Mouse (Mus musculus) limb, embryonic 15.5 days (tissue): ENCODE results near the gene Myh7. TPM values are rescaled to one million over a fixed set of nuclear protein-coding genes. Genes with fewer than 3 reads are reported as not detected.
"Not testable (repeated sequence)": the region's sequence is repeated elsewhere in the genome, so short reads cannot be mapped to it uniquely, and the experiment has no call there.

Experiments used
- ATAC-seq: fragments of 200-750 bp; cut with Nextera tagmentation; 2 replicates; pipeline ENCODE4 v1.8.0; 2017; ENCODE audit warnings: low read depth, moderate TSS enrichment; ENCODE audit not compliant: insufficient number of reproducible peaks, low FRiP score, low TSS enrichment
- H3K27ac ChIP-seq: fragments of 300-500 bp; sonication (generic); 2 replicates; pipeline ENCODE4 v1.5.1; 2015; ENCODE audit warnings: moderate library complexity, mild to moderate bottlenecking, inconsistent platforms
- H3K27me3 ChIP-seq: fragments of 300-500 bp; sonication (generic); 2 replicates; pipeline ENCODE4 v1.6.1; 2015; ENCODE audit warnings: inconsistent platforms
- H3K36me3 ChIP-seq: fragments of 300-500 bp; sonication (generic); 2 replicates; pipeline ENCODE4 v1.6.1; 2015; ENCODE audit warnings: inconsistent platforms
- H3K4me1 ChIP-seq: fragments of 300-500 bp; sonication (generic); 2 replicates; pipeline ENCODE4 v1.6.1; 2015; ENCODE audit warnings: inconsistent platforms
- H3K4me2 ChIP-seq: fragments of 300-500 bp; sonication (generic); 2 replicates; pipeline ENCODE4 v1.6.1; 2015; ENCODE audit warnings: mild to moderate bottlenecking, inconsistent platforms
- H3K4me3 ChIP-seq: fragments of 300-500 bp; sonication (generic); 2 replicates; pipeline ENCODE4 v1.5.1; 2015; ENCODE audit warnings: mild to moderate bottlenecking, inconsistent platforms
- H3K9ac ChIP-seq: fragments of 300-500 bp; sonication (generic); 2 replicates; pipeline ENCODE4 v1.6.1; 2015; ENCODE audit warnings: inconsistent platforms
- H3K9me3 ChIP-seq: fragments of 300-500 bp; sonication (generic); 2 replicates; pipeline ENCODE4 v1.6.1; 2016; ENCODE audit warnings: inconsistent platforms
- WGBS: fragments of 180-500 bp; shearing (Covaris S2); methylation state at CpG from one replicate; pipeline ENCODE4 v1.1.7; 2015; 5-methylcytosine and 5-hydroxymethylcytosine counted together
- polyA plus RNA-seq: library from polyadenylated mRNA; unstranded; fragments of >200 nt; fragmentation: Nextera tagmentation; extraction: Ambion mirVana; gene quantifications from 2 replicates; pipeline ENCODE4 v1.2.1, GENCODE M21; 2015

Gene Myh7
- polyA plus RNA-seq, 1 experiment from 2014 or later: 33.5 TPM

DNA sequence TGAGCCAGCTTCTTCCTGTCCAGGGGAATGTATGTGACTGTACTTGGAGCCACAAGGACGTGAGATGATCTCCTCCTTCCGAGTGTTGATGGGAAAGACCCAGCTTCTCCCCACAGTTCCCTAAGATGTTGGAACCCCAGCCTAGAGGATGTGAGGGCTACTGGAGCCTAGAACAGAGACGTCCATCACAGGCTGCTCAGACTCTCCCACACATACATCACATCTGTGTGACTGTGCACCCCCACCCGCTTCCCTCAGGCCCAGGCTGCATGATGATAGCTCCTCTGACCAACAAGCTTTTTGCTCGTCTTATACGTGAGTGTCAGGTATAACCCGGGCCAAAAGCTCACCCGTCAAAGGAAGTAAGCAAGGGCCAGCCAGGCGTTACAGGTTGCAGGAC, 45.6 kb downstream of the Myh7 start:
- Histone ChIP-seq H3K4me2 (no peak overlapping the region), H3K9ac (no peak overlapping the region), H3K27ac (no peak overlapping the region), H3K36me3 (no peaks in the 10 kb centered on the region), H3K27me3 (no peaks in the 10 kb centered on the region), H3K4me1 (no peaks in the 10 kb centered on the region), H3K9me3 (no peaks in the 10 kb centered on the region), H3K4me3 (no peak overlapping the region)
- ATAC-seq: no peak
- whole genome bisulfite sequencing: 86% methylated on average over 9 of the region's 9 CpGs

DNA sequence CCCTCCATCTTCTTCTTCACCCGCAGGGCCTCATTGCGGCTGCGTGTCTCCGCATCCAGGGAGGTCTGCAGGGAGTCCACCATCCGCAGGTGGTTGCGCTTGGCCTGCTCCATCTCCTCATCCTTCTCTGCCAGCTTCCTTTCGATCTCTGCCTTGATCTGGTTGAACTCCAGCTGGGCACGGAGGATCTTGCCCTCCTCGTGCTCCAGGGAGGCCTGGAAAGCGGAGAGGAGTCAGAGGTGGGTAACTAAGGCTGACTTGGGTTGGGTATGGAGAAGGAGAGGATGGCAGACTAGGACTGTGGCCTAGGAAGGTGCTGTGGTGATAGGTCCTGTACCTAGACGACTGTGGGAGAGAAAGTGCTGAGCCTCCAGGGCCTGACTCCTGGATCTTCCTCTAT, 47.4 kb downstream of the Myh7 start:
- not testable (repeated sequence) for H3K4me1 ChIP-seq, H3K9ac ChIP-seq, H3K27me3 ChIP-seq, H3K4me2 ChIP-seq, H3K36me3 ChIP-seq, ATAC-seq, H3K27ac ChIP-seq, H3K4me3 ChIP-seq, H3K9me3 ChIP-seq
- WGBS: 87% methylated on average over 11 of the region's 11 CpGs

DNA sequence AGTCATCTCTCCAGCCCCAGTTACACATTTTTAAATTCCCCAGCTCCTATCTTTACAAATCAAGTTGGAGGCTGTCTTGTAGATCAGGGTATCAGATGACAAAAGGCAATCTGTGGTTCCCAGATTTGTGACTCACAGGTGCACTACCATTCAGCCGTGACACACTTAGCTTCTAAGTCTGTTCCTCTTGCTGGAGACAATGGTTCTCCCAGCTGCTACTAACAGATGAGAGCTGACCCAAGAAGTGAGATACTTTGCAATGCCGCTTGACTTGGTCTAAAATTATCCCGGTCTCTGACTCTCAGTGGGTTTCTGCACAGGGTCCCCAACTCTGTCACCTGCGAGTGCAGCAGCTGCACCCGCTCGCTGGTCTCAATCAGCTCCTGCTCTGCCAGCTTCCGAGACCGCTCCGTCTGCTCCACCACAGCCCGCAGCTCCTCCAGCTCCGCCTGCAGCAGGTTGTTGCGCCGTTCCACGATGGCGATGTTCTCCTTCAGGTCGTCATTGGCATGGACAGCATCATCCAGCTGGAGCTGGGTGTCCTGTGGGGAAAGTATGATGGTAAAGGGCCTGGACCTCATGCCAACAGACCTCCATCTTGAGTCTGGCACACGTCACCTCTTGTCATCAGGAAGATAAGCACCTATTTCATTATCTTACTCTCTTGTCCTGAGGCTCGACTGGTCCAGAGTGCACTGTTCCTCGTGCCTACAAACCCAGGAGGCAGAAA, 48.3 kb downstream of the Myh7 start:
- Histone ChIP-seq H3K9ac (no peak overlapping the region), H3K36me3 (no peaks in the 10 kb centered on the region), H3K27ac (no peak overlapping the region), H3K4me2 (no peak overlapping the region), H3K4me3 (no peak overlapping the region), H3K27me3 (no peaks in the 10 kb centered on the region), H3K4me1 (no peaks in the 10 kb centered on the region), H3K9me3 (no peaks in the 10 kb centered on the region)
- 73% methylated on average over 19 of the region's 19 CpGs for WGBS
- ATAC-seq: no peak

DNA sequence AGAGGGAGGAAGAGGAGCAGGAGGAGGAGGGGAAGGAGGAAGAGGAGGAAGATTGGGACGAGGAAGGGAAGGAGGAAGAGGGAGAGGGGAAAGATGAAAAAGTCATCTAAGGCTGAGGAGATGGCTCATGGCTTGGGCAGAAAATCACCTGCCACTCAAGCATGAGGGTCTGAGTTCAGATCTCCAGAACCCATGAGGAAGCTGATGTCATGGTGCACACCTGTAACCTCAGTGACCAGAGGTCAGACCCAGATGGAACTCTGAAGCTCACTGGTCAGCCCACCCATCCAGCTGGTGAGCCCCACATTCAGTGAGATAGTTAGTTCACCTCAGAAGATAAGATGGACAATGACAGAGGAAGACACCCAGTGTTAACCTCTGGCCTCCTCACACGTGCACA, 49.5 kb downstream of the Myh7 start:
- no peak overlapping the region for H3K27ac ChIP-seq
- H3K9ac ChIP-seq: no peak overlapping the region
- no peaks in the 10 kb centered on the region for H3K27me3 ChIP-seq
- no peaks in the 10 kb centered on the region for H3K4me1 ChIP-seq
- H3K36me3 ChIP-seq: no peaks in the 10 kb centered on the region
- no peak overlapping the region for H3K4me3 ChIP-seq
- 71% methylated on average over 2 of the region's 2 CpGs for WGBS
- H3K4me2 ChIP-seq: no peak overlapping the region
- ATAC-seq: no peak
- no peaks in the 10 kb centered on the region for H3K9me3 ChIP-seq

DNA sequence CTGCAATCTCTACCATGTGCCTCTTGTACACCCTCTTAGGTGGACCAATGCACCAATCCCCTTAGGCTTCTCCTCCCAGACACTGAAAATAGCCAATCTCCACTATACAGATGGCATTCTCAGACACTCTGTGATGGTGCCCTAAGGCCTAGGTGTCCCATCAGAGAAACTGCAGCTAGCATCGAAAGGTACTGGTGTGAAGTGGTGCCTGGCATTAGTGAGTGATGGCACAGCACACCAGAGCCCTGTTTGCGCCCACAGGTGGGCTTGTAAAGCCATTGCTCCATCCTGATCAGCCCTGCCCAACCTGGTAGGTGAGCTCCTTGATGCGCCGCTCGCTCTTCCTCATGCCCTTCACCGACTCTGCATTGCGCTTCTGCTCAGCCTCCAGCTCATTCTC, 50.5 kb downstream of the Myh7 start:
- Histone ChIP-seq H3K4me1 (no peaks in the 10 kb centered on the region), H3K4me3 (no peak overlapping the region), H3K9ac (no peak overlapping the region), H3K27ac (no peak overlapping the region), H3K36me3 (no peaks in the 10 kb centered on the region), H3K9me3 (no peaks in the 10 kb centered on the region), H3K4me2 (no peak overlapping the region), H3K27me3 (no peaks in the 10 kb centered on the region)
- ATAC-seq: no peak
- WGBS: 91% methylated on average over 7 of the region's 7 CpGs

DNA sequence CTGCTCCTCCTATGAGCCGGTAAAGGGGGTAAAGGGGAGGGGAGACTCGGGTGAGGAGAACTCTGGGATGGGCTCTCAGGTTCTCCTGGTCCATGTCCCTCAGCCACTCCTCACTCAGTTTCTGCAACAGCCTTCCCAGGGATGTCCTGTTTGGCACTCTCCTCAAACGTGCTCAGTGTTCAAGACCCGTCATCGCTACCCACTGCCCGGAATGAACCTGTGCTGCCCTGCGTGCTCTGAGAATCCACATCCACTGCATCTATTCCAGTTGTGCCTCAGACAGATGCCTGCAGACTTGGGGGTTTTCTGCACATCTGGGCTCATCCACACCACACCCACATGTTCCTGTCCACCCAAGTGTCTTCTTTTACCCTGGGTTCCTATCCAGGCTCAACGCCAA, 51.9 kb downstream of the Myh7 start:
- Histone ChIP-seq H3K9ac (no peak overlapping the region), H3K9me3 (no peaks in the 10 kb centered on the region), H3K4me3 (no peak overlapping the region), H3K4me1 (peaks cover 3% of the 10 kb centered on the region; the same call in 1 of the 2 replicates), H3K27ac (no peak overlapping the region), H3K4me2 (no peak overlapping the region), H3K36me3 (no peaks in the 10 kb centered on the region), H3K27me3 (no peaks in the 10 kb centered on the region)
- no peak for ATAC-seq
- 89% methylated on average over 8 of the region's 8 CpGs for whole genome bisulfite sequencing

DNA sequence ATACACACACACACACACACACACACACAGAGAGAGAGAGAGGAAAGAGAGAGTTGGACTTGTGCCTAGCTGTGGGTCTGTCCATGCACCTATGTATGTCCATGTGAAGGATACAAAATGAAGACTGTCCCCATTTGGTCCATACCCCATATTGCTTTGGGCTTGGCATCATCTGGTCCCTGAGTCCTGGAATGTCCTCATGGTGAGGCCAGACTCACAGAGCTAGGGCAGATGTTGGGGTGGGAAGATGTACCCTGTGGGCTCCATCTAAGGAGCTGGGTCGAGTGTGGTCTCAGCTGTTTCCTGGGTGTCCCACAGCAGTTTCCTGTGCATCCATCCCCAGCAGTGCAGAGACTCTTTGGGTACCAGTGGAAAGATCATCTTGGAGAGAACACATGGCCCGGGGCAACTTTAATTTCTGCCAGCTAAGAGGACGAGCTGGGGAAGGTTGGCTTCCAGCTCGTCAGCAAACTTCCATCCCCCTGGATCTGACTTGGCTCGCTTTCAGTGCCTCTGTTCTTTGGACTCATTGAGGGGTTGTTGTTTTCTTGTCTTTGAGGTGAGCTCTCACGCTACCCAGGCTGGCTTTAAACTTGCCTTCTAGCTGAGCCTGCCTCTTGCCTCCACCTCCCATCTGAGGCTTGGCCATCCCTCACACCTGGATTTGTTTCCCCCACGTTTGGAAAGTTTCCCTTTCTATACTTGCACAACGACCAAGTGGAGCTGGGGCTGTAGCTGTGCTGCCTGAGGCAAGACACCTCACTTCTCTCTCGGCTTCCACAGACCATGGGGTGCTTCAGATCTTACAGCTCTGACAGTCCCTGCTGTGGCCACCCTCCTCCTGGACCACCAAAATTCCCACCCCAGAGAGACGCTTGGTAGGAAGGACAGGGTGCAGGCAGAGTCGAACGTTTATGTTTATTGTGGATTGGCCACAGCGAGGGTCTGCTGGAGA, 53.1 kb downstream of the Myh7 start:
- H3K36me3 ChIP-seq: no peaks in the 10 kb centered on the region
- H3K27me3 ChIP-seq: no peaks in the 10 kb centered on the region
- H3K9me3 ChIP-seq: no peaks in the 10 kb centered on the region
- no peak overlapping the region for H3K9ac ChIP-seq
- no peak overlapping the region for H3K4me3 ChIP-seq
- H3K4me2 ChIP-seq: no peak overlapping the region
- peaks cover 11% of the 10 kb centered on the region; the same call in 1 of the 2 replicates for H3K4me1 ChIP-seq
- 48% methylated on average over 13 of the region's 13 CpGs for WGBS
- no peak overlapping the region for H3K27ac ChIP-seq
- no peak for ATAC-seq

DNA sequence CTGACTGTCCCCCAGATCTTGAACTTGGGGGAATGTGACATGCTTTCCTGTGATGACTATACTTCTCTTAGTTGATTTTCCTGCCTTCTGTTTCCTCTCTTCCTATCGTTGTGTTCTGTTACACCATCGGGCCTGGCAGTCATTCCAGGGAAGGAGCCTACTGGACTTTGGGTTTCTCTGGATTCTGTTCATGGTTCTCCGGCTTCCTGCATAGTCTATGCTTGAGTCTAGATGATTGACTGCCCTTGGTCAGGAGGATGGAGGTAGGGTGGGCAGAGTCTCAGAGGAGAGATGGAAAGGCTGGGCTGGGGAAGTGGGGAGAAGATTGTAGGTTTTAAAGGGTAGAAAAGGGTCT, 54.3 kb downstream of the Myh7 start:
- H3K4me2 ChIP-seq: no peak overlapping the region
- no peaks in the 10 kb centered on the region for H3K27me3 ChIP-seq
- H3K4me1 ChIP-seq: peaks cover 21% of the 10 kb centered on the region
- 78% methylated on average over 3 of the region's 3 CpGs for WGBS
- no peaks in the 10 kb centered on the region for H3K9me3 ChIP-seq
- H3K9ac ChIP-seq: no peak overlapping the region
- no peak for ATAC-seq
- H3K27ac ChIP-seq: no peak overlapping the region
- H3K36me3 ChIP-seq: no peaks in the 10 kb centered on the region
- H3K4me3 ChIP-seq: no peak overlapping the region

DNA sequence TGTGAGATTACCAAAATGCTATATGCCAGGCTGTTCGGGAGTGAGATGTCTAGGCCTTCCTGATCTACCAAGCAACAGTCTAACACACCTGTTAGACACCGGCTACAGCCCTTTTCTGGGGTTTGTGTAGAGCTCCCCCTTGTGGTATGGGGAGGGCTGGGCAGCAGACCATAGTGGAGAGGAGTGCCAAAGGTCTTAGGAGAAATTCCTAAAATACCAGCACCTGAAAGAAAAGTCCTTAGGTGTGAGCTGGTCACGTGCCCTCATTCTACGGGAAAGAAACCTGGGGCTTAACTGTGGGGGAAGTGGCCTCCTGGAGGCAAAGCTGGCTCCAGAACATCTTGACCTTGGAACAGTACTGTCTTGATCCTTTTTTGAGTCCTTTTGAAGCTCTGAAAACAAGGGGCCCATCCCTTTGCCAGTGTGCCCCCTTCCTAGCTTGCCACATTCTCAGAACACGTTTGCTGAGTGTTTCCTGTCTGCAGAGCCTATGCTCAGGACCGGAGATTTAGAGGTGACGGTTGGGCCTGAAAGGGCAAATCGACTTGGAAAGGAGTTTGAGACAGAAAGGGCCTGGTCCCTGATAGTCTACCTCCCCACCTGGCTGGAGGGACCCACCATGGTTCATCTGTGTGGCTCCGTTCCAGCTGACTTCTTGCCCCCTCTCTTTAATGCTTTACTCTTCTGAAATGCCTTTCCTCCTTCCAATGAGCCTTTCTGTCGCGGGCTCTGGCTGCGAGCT, 54.8 kb downstream of the Myh7 start:
- Histone ChIP-seq H3K9me3 (no peaks in the 10 kb centered on the region), H3K27ac (no peak overlapping the region), H3K36me3 (no peaks in the 10 kb centered on the region), H3K4me2 (no peak overlapping the region), H3K4me3 (no peak overlapping the region), H3K27me3 (no peaks in the 10 kb centered on the region), H3K9ac (no peak overlapping the region), H3K4me1 (peaks cover 21% of the 10 kb centered on the region)
- WGBS: 46% methylated on average over 12 of the region's 12 CpGs
- ATAC-seq: no peak

DNA sequence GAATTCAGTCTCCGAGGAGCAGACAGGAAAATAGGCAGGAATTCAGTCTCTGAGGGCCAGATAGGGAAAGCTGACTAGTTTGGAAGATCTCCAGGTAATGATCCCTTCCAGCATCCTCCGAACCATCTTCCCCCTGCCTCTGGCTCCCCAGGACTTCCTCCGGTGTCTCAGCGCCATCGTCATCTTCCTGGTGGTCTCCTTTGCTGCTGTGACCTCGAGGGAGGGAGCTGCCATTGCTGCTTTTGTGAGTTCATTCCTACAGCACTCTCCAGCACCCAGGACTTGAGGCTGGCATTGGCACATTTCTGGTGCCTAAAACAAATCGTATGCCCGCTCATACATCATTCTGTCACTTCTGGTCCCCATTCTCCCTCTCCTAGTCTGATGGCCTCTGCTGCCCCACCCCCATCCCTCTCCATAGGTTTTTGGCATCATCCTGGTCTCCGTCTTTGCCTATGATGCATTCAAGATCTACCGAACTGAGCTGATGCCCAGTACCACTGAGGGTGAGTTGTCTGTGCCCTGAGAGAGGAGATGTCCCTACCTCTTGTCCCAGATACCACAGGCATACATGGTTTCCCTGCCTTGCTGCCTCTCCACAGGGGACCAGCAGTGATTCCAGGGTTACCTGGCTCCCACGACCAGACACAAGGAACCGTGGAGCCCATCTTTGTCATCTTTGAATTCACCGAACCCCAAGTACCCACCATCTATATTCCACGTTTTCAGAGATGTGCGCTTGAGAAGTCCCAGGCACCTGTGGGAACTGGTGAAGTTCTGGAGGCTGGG, 55.8 kb downstream of the Myh7 start:
- H3K9me3 ChIP-seq: no peaks in the 10 kb centered on the region
- no peak for ATAC-seq
- H3K4me3 ChIP-seq: no peak overlapping the region
- no peak overlapping the region for H3K9ac ChIP-seq
- no peak overlapping the region for H3K4me2 ChIP-seq
- peaks cover 21% of the 10 kb centered on the region for H3K4me1 ChIP-seq
- H3K27ac ChIP-seq: no peak overlapping the region
- no peaks in the 10 kb centered on the region for H3K36me3 ChIP-seq
- 76% methylated on average over 15 of the region's 15 CpGs for WGBS
- H3K27me3 ChIP-seq: no peaks in the 10 kb centered on the region

DNA sequence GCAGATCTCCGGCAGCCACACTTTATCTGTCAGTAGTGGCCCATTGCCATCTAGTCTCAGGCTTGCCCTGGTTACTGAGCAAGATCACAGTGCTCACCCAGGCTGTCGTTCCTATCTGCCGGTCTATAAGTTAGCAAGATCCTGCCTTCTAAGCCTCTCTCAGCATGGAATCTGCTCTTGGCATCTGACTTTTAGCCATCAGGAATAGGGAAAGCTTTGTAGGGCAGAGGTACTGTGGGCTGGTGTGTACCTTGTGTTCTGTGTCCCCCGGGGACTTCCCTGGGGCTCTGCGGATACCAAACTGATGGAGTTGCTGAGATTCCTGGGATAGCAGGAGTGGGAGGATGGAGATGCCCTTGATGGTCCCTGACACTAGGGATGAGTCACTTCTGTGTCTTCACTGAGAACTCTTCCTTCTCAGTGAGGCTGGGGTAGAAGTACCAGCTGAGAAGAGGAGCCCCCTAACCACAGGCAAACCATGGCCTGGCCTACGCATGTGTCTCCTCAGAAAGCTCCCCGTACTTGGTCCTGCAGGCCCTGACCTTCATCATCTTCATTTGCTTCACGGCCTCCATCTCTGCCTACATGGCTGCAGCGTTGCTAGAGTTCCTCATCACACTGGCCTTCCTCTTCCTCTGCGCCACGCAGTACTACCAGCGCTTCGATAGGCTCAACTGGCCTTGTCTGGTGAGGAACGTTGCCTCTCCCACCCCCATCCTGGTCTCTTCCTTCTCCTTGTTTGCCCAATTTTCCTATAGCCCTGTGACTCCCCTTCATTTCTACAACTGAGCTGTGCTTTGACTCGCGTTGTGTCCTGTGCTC, 56.9 kb downstream of the Myh7 start:
- WGBS: 83% methylated on average over 16 of the region's 16 CpGs
- Histone ChIP-seq H3K9me3 (no peaks in the 10 kb centered on the region), H3K27ac (peak overlapping the region; percentile 3; the same call in 1 of the 2 replicates), H3K9ac (no peak overlapping the region), H3K4me2 (0 out of 2 replicates have a peak overlapping the region, but pooled peaks have one; percentile 12), H3K27me3 (no peaks in the 10 kb centered on the region), H3K4me1 (peaks cover 28% of the 10 kb centered on the region), H3K36me3 (no peaks in the 10 kb centered on the region), H3K4me3 (no peak overlapping the region)
- no peak for ATAC-seq
